8 mouse cellular contexts compared by ENCODE assay signal in the genomic region with DNA sequence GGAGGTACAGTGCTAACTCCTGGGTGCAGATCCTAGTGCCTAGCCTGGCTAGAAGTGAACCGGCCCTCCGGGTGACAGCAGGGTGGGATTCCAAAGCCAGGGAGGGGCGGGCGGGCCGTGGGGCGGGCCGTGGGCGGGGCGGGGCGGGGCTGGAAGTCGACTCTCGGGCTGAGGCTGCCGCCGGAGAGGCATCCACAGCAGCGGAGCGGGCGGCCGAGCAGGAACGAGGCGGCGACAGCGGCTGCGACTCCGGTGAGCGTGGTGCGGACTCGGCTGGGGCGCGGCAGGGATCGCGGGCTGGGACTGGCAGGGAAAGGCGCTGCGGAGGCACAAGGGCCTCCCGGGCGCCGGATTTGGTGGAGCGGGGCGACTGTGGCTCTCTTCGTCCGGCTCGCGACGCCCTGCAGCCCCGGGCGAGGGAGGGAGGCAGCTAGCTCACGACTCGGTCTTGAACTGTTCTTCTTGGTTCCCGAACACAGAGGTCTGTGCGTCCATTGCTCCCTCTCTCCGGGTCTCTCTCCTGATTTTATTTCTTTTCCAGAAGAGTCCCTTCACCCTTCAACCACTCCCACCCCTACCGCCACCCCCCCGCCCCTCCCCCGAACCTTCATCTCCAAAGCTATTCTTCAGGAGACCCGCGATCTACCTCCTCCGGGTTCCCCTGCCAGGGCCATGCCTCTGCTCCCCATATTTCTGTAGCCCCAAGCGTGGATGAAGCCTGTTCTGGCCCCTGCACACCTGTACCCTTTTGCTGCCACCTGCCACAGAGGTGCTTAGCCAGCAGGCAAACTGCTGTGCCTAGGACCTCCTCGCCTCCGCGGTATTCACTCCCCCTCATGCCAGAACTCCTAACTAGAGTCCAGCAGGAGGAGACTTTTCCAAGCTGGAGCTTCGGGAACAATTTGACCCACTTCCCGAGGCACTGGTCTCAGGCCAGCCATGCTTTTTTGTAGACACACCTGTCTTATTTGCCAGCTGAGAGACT. TPM values are rescaled to one million over a fixed set of nuclear protein-coding genes. Genes with fewer than 3 reads are reported as not detected.
DNase-seq lines count a peak whose midpoint lies in the region; ATAC-seq and TF ChIP-seq lines count a peak whose summit lies in the region.

Gene Fam49a (plus strand): TSS at position 153 of the 985 bp plus-strand sequence.

- intact Hi-C loops in heart, postnatal 36 days (cut with DNase I), result loop anchor here (2.0 to 5.0 kb wide), 3 partner anchors 40 to 85 kb away; no protein-coding TSS in a partner anchor

- ATAC-seq in forebrain, postnatal 0 days, result peak; percentile 84
- ATAC-seq in lung, embryonic 15.5 days (ENCODE audit: borderline replicate concordance, extremely low read depth, low FRiP score, low TSS enrichment), result peak; percentile 88

- no peak for TF ChIP-seq CTCF in E14TG2a.4 (conservative IDR thresholded peaks at IDR 0.05; ENCODE audit: low read length)
- TF ChIP-seq CTCF in forebrain, postnatal 0 days (IDR thresholded peaks at IDR 0.05; ENCODE audit: low read depth), result peak; percentile 21; the same call in 1 of the 2 replicates
- TF ChIP-seq CTCF in layer of hippocampus, adult 2 months (conservative IDR thresholded peaks at IDR 0.05), result peak; percentile 36

- H3K4me2 ChIP-seq in forebrain, postnatal 0 days (ENCODE audit: low read depth), result peak within 1 kb of the TSS; percentile 67
- H3K4me2 ChIP-seq in lung, embryonic 15.5 days, result peak within 1 kb of the TSS; percentile 86

- H3K27ac ChIP-seq in forebrain, postnatal 0 days (ENCODE audit: low read depth, low read length), result peak within 1 kb of the TSS; percentile 91
- H3K27ac ChIP-seq in layer of hippocampus, adult 2 months, result peak within 1 kb of the TSS; percentile 97
- H3K27ac ChIP-seq in lung, embryonic 15.5 days, result peak within 1 kb of the TSS; percentile 41; the same call in 1 of the 2 replicates

- H3K4me1 ChIP-seq in E14TG2a.4 (replicated peaks; ENCODE audit: low read depth, low read length), result peaks cover 35% of the 10 kb centered on the region
- H3K4me1 ChIP-seq in forebrain, postnatal 0 days (ENCODE audit: insufficient read depth), result peaks cover 32% of the 10 kb centered on the region
- H3K4me1 ChIP-seq in lung, embryonic 15.5 days, result peaks cover 30% of the 10 kb centered on the region

- peaks cover 25% of the 10 kb centered on the region for H3K27me3 ChIP-seq in E14TG2a.4 (ENCODE audit: insufficient read depth, low read length)
- H3K27me3 ChIP-seq in forebrain, postnatal 0 days (ENCODE audit: insufficient read depth, low read length), result no peaks in the 10 kb centered on the region
- no peaks in the 10 kb centered on the region for H3K27me3 ChIP-seq in lung, embryonic 15.5 days

- peaks cover 7% of the 10 kb centered on the region; the same call in 1 of the 2 replicates for H3K9me3 ChIP-seq in E14TG2a.4 (ENCODE audit: low read length)
- H3K9me3 ChIP-seq in forebrain, postnatal 0 days (ENCODE audit: low read length), result no peaks in the 10 kb centered on the region
- H3K9me3 ChIP-seq in lung, embryonic 15.5 days, result no peaks in the 10 kb centered on the region

- peak; percentile 67 for DNase-seq in cerebellum, adult 11-12 months
- DNase-seq in forebrain, postnatal 0 days, result peak; percentile 75
- peak; percentile 85 for DNase-seq in heart, postnatal 36 days
- peak; percentile 69 to 83 for DNase-seq in layer of hippocampus, adult 2 months (ENCODE audit: low spot score in 2 of 2)
- peak; percentile 61 for DNase-seq in ovary, adult 18-20 months (ENCODE audit: low spot score)
- DNase-seq in thymus, postnatal 0 days (ENCODE audit: low spot score), result peak; percentile 63

- H3K9ac ChIP-seq in forebrain, postnatal 0 days, result peak within 1 kb of the TSS; percentile 95
- H3K9ac ChIP-seq in lung, embryonic 15.5 days, result peak within 1 kb of the TSS; percentile 79

- H3K4me3 ChIP-seq in E14TG2a.4 (replicated peaks; ENCODE audit: low read length), result peak within 1 kb of the TSS; percentile 93
- peak within 1 kb of the TSS; percentile 78 for H3K4me3 ChIP-seq in forebrain, postnatal 0 days (ENCODE audit: low read depth, low read length)
- H3K4me3 ChIP-seq in layer of hippocampus, adult 2 months, result peak within 1 kb of the TSS; percentile 87
- H3K4me3 ChIP-seq in lung, embryonic 15.5 days, result peak within 1 kb of the TSS; percentile 64

- WGBS in forebrain, postnatal 0 days, result 1% methylated on average over 54 of the region's 62 CpGs
- WGBS in lung, embryonic 15.5 days, result under 1% methylated on average over 60 of the region's 62 CpGs

- 0 out of 2 replicates have a peak, but pooled peaks cover 3% of the 10 kb centered on the region for H3K36me3 ChIP-seq in E14TG2a.4 (ENCODE audit: insufficient read depth, low read length)
- no peaks in the 10 kb centered on the region for H3K36me3 ChIP-seq in forebrain, postnatal 0 days (ENCODE audit: insufficient read depth)
- no peaks in the 10 kb centered on the region for H3K36me3 ChIP-seq in lung, embryonic 15.5 days

RNA-seq across cellular contexts. Expression of gene Fam49a, which starts in this region (rescaled TPM):
- total RNA-seq in forebrain, postnatal 0 days (2014; rRNA removed), result 202 and 242 TPM in 2 replicates
- polyA plus RNA-seq in forebrain, postnatal 0 days (2015; fragmentation: Nextera tagmentation; extraction: Ambion mirVana), result 120 and 127 TPM in 2 replicates
- total RNA-seq in heart, postnatal 36 days (2021), result 10 to 100 TPM in 1 of 2 experiments, 1 to 10 TPM in 1; 8.6 to 10.5 TPM
- 100 to 1,000 TPM; 178 to 186 TPM for total RNA-seq in layer of hippocampus, adult 2 months (2021)
- polyA plus RNA-seq in lung, embryonic 15.5 days (2015; fragmentation: Nextera tagmentation; extraction: Ambion mirVana), result 12.6 and 14.4 TPM in 2 replicates
- 8.2 and 8.7 TPM in 2 replicates for polyA plus RNA-seq in thymus, postnatal 0 days (2015; fragmentation: Nextera tagmentation; extraction: Ambion mirVana)

Comparison
In these comparisons a context has a peak if more than half of its experiments do, and no peak if none do; other contexts are left out.
1. Peak in every context shown above with its lines: DNase-seq, ATAC-seq, H3K4me3 ChIP-seq and H3K27ac ChIP-seq.
2. RNA of gene Fam49a (total RNA-seq): 202 to 242 TPM in forebrain, postnatal 0 days and 178 to 186 TPM in layer of hippocampus, adult 2 months; 8.6 to 10.5 TPM in heart, postnatal 36 days; every median in the first group is over 10 times any median in the second.
3. H3K27ac ChIP-seq: peak in every context shown above with its lines; median percentile 97 in layer of hippocampus, adult 2 months; 91 in forebrain, postnatal 0 days; 41 in lung, embryonic 15.5 days.